Mouse (Mus musculus) T-helper 17 cell (primary cell): ENCODE results near the gene Cd3g.
"Not testable (repeated sequence)": the region's sequence is repeated elsewhere in the genome, so short reads cannot be mapped to it uniquely, and the experiment has no call there.

Source experiments
- in situ Hi-C, 2 experiments: fragments of 300-600 bp; cut with MboI, MseI; formaldehyde crosslinking; loops; 1 replicate in 1 of 2; 2 replicates in 1 of 2; pipeline ENCODE4 v1.15.1; 2025; ENCODE audit warnings: high pct_unique_total_duplicates in 2 of 2

Gene Cd3g

DNA sequence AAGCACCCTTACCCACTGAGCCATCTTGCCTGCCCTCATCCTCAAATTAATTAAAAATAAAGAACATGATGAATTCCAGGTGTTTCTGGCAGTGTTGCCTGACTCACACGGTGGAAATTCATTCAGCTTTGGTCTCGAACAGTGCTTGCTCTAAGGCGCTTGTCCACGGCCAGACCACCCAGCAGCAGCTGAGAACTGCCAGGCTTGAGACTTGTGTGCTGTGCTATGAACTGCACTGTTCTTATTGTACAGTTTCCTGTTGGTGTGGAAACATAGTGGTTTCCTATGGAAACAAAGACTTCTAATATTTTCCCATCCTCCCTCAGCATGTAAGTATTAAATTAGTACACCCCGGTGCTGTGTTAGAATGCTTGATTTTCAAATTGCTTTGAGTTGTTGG lies 6.7 kb upstream of the Cd3g start:
- in situ Hi-C loops, result no loop called here

DNA sequence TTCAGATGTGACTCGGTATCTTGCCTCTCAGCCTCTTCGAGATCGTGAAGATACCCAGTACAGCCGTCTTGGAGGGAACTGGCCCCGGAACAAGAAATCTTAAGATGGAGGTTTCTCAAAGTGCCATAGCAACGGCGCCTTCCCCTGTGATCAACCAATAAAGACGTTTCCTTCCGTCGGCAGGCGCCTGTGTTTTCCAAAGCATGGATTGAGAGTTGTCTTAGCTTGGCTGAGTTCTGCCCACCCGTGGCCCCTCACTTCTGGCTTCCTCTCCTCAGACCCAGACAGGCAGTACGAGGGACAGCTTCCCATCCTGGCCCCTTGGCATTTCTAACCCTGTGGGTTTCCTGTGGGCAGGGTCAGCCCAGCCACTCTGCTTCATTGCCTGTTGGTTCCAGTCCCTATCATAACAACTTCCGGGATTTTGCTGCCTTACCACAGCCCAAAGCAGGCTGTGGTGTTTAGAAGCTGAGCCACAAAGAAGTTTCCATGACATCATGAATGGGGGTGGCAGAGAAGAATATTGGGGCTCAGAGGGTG lies 6.1 kb upstream of the Cd3g start:
- in situ Hi-C loops, result no loop called here

DNA sequence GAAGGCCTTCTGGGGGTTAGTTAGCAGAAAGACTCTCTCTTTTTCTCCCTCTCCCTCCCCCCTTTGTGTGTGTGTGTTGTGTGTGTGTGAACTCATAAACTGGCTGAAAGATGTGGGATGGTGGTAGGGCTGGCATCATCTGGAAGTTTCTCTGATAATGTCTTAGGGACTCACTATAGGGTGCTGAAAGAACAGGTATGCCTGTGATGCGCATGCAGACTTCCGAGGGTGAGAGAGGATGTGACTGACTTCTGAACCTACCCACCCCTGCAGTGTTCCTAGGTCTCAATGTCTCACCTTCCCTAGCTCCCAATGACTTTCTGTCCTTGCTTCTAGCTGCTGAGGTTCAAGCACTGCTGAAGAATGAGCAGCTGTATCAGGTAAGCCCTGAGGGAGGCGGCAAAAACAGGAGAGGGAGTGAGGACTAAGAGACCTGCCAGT lies 5.5 kb upstream of the Cd3g start:
- in situ Hi-C loops, result no loop called here

DNA sequence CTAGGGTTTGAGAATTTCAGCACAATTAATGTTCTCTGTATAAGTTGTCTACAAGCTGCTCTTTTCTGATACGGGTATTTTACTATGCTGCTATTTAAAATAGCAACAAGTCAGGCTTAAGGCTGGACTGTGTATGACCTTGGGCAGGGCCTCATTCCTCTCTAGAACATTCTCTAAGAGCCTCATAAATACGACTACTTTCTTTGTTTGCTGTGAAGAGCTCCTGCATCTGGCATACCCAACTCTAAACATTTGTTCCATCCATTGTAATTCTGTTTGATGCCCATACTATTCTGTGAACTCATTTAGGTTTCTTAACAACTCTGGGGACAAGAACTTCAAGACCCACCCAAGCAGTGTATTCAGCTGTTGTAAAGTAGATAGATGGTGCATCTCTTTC lies 2.8 kb upstream of the Cd3g start:
- in situ Hi-C loops, result loop anchor here in 1 of 2 experiments (5.0 kb wide), 1 partner anchor 964 kb away; no protein-coding TSS in a partner anchor

DNA sequence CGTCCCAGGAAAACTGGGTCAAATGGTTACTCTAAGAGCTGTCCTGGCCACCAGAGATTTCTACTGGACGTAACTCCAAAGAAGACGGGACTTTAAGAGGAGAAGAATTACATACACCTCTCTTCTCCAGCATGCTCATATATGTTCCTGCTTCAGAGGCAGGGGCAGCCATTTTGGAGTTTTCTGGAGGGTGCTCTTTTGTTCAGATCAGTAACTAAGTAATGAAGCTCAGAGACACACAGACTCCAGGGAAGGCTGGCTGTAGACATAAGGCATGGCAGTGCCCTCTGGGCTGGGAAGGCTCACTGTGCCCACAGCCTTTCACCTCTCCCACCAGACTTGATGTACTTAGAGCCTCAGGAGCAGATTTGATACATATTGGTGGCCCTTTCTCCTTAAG lies 2.3 kb upstream of the Cd3g start:
- in situ Hi-C loops, result loop anchor here in 1 of 2 experiments (5.0 kb wide), 1 partner anchor 965 kb away; no protein-coding TSS in a partner anchor

DNA sequence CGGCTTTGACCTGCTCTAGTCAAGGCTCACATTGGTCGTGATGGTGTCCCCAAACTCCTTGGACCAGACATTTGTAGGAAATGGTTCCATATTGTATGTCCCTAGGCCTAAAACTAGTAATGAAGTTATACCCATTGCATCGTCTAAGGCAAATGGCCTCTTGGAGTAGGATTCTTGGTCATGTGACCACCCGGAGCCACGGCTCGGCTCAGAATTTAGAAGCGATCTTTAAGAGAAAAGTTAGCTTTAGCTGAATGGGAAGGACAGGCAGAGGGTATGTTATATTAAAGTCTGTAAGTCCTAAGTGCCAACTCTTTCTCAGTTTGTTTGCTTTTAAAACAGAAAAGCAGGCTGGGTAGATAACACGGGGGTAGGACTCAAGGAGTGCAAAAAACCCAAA lies 1.9 kb upstream of the Cd3g start:
- in situ Hi-C loops, result loop anchor here in 1 of 2 experiments (5.0 kb wide), 1 partner anchor 965 kb away; no protein-coding TSS in a partner anchor

DNA sequence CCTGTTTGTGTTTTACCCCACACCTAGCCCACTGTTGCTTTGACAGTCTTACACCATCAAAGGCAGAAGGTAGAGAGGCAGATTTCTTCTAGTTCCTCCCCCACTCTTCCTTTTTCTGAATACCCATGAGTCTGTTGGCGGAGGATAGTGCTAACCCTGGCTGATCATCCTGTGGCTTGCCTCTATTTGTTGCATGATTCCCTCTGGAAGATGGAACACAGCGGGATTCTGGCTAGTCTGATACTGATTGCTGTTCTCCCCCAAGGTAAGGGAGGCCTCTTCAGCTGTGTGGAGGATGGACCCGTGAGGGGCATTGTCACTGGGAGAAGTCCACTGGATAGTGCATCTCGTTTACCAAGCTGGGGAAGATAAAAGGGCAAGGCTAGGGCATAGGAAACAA lies 1.4 kb upstream of the Cd3g start, which contains the start of gene Cd3d:
Gene Cd3d, plus strand, starts transcription at position 111 of the 400 bp plus-strand sequence.
- in situ Hi-C loops, result loop anchor here in 1 of 2 experiments (5.0 kb wide), 1 partner anchor 966 kb away; no protein-coding TSS in a partner anchor

DNA sequence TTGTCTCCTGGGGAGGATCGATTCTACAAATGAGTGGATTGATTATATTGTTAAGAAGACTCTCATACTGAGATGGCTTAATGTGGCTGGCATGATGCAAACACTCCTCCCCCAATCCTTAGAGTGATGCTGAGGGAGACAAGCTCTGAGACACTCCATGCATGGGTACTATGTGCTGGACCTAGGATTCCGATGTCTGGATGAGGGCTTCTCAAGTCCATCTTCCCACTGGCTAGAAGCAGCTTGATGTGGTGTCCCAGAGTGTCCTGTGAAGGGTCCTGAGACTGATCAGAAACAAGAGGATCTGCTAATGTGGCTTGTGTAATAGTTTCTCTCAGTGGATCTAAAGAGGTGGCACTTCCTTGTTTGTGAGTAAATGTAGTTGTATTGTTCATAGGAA lies 873 bp upstream of the Cd3g start:
- in situ Hi-C loops, result loop anchor here in 1 of 2 experiments (5.0 kb wide), 1 partner anchor 966 kb away; no protein-coding TSS in a partner anchor

DNA sequence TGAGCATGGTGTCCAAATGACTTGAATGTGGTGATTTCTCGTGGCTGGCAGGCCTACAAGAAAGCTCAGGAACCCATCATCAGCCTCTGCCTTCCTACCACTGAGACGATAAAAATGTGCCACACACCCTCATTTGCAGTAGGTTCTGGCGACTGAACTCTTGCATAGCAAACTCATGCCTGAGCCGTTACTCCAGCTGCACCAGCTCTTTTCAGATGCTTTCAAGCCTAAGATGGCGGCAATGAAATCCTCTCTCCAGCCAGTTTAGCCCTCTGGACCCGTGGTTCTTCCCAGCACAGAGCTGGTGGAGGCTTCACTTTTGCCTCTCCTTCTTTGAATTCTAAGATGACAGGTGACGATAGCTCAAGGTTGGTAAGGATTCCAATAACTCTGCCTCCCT lies 425 bp downstream of the Cd3g start:
- in situ Hi-C loops, result loop anchor here in 1 of 2 experiments (5.0 kb wide), 2 partner anchors 77 to 967 kb away; partner anchors contain the start of gene Mpzl3

DNA sequence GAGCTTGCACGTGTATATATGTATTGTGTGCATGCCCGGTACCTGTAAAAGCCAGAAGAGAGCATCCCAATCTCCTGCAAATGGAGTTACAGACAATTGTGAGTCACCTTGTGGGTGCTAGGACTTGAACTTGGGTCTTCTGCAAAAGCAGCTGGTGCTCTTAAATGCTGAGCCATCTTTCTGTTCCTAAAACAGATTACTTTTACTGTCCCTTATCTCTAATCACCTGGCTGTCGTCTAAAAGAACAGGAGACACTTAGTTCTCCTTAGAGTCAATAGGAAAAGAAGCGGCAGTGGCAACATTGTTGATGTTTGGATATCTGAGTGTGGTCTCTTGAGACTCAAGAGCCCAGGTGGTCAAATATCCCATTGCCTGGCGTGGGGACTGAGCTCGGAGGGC lies 2.4 kb downstream of the Cd3g start:
- in situ Hi-C loops, result loop anchor here in 1 of 2 experiments (5.0 kb wide), 1 partner anchor 79 kb away; the partner anchor contains the start of gene Mpzl3

DNA sequence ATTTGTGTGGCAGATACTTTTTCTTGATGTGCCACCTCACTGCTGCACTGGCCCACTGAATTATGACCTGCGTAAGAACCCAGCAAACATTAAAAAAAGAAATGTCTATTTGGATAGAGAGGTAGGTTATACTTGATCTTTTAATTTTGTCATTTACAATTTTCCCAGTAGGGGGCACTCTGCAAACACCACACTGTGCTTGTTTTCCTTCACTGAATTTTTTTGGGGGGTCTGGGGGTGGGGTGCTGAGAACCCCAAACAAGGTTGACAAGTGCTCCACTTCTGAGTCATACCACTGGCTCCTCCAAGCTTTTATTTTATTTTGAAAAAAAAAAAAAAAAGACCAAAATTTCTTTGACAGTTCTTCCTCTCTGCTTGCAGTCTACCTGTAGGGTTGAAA lies 10.8 kb downstream of the Cd3g start:
- in situ Hi-C loops, result no loop called here

DNA sequence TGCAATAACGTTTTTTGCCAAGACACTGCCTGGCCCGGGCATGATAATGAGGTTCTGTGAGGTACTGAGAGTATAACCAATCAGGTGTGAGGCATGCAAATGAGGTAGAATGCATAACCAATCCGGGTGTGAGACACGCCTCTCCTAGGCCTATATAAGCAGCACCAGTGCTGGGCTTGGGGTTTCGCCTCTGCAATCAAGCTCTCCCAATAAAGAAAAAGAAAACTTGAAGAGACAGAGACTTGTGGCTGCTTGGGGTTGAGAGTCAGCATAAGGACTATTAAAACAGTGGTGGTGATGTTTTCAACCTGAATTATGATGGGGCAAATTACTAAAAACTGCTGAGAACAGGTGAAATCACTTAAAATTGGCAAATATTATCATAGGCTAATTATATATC lies 12.5 kb downstream of the Cd3g start:
- in situ Hi-C loops, result not testable (repeated sequence)

DNA sequence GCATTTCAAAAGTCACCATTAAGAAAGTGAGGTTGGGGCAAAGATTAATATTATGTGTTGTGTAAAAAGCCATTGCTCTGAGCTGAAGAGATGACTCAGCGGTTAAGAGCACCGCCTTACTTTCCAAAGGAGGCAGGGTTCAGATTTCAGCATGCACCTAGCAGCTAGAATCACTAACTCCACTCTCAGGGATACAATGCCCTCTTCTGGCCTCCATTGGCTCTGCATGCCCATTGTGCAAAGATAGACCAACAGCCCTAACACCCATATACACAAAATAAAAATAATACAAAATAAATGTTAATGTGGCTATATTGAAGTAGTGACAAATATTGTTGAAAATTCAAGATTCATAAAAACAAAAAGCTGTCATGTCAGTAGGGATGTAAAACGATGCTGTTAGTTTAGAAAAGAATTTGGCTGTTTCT lies 13.4 kb downstream of the Cd3g start:
- in situ Hi-C loops, result no loop called here

DNA sequence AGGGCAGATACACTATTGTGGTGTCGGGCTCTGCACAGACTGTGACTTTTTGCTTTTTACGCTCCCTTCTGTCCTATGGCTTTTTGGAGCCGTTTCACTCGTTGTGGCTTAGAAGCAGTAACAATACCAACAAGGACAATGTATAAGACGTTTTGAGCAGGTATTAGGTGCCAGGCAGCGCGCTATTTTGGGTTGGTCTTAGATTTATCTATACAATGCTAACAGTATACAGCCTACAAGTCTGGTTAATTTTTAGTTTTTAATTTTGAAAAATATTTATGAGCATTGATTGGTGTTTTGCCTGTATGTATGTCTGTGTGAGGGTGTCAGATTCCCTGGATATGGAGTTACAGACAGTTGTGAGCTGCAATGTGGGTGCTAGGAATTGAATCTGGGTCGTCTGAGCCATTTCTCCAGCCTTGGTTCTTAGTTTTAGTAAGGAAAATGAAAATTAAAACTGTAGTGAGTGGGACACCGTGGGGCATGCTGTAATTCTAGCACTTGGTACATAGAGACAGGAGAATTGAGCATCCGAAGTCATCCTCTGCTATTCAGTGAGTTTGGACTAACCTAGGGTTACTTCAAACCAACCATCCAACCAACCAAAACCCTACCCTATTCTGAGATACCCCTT lies 14.3 kb downstream of the Cd3g start:
- in situ Hi-C loops, result no loop called here

DNA sequence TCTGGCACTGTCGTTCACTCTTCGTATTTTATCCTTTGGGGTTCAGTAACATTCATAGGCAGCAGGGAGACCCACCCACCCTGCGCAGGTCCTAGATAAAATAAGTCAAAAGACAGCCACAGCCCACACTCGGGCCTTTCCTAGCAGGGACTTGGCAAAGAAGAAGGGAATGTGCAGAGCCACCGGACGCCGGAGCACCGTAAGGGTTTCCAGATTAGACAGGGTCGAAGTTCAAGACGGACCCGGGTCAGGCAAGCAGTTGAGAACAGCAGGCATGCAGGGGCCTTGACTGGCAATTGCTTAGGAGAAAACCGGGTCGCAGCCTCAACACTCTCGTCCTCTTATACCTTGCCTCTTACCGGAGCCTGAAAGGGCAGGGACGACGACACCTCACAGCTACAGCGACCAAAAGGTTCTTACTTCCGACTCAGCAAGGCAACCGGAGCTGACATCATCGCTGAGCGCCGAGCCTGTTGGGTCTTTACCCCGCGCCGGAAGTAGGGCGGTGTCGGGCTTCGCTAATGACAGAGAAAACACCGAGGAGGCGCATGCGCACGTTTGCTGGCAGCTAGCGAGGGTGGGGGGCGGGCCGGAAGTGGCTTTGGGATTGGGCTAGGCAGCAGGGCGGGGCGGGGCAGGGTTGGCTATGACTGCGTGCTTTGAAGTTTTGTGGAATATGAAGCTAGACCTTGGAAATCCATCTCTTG lies 15.0 kb downstream of the Cd3g start, which contains the start of gene Ube4a:
Gene Ube4a, minus strand, starts transcription at position 475 of the 707 bp plus-strand sequence.
- in situ Hi-C loops, result no loop called here

DNA sequence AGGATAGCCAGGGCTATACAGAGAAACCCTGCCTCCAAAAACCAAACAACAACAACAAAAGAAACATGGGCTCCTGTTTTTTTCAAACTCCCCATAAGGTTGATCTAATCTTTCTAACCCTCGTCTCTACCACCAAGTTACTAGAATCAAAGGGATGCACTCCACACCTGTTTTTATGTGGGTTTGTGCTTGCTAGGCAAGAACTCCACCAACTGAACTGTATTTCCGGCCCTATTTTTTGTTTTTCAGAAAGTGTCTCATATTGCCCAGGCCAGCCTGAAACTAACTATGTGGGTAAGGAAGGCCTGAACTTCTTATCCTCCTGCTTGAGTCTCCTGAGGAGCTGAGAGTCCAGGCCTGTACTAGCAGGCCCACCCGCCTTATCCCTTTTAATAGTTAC lies 25.8 kb downstream of the Cd3g start:
- in situ Hi-C loops, result no loop called here

DNA sequence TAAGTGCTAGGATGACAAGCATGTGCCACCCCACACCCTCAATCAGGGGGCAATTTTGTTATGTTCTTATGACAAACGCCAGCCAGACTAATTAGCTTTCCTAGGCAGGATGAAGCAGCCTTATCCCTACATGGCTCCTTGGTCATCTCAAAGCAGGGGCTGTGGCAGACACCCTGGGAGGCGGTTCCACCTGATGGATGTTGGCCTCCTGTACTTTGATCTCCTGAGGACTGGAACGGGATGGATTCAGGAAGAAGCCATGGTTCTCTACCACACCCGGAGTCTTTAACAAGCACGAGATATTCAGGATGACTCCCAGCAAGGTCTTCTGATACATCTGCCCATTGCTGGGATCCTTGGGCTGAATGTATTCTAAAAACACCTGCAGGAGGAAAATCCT lies 32.4 kb downstream of the Cd3g start:
- in situ Hi-C loops, result loop anchor here in 1 of 2 experiments (25.0 kb wide), 1 partner anchor 1714 kb away; no protein-coding TSS in a partner anchor

DNA sequence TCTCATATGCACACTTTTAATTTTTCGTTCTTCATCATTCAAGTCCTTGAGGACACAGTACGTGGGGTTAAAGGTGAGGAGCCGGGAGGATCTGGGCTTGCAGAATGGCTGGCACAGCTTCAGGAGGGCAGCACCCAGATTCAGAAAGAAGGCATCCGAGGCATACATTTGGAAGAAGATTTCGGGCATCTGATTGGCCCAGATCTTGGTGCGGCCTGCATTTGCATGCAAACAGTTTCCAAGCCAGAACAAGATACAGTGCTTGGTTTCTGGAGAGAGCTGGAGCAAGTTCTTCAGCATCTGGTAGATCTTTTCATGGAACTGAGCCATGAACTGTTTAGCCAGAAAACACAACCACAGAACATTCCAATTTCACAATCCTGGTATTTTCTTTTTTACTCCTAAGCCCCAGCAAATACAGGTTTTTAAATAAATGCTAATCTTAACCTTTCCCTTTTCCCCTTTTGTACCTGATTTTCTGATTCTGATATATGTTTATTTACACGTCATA lies 34.0 kb downstream of the Cd3g start:
- in situ Hi-C loops, result loop anchor here in 1 of 2 experiments (25.0 kb wide), 1 partner anchor 1716 kb away; no protein-coding TSS in a partner anchor

DNA sequence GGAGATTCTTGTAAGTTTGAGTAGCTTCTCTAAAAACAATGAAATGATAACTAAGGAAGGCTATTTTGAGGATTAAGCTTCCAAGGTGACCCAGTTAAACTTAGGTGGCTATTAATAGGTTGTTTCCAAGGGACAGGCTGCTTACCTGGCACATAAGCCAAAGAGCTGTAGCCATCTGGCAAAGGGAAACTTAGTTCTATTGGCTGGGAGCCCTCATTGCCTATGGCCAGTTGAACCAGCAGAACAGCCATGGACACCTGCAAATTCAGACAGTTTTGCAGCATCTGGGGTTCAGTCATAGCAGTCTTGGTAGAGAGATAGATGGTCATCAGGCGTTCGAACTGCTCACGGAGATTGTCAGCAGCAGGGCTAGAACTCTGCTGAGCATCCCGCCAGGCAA lies 37.8 kb downstream of the Cd3g start:
- in situ Hi-C loops, result loop anchor here in 1 of 2 experiments (25.0 kb wide), 1 partner anchor 1720 kb away; no protein-coding TSS in a partner anchor

DNA sequence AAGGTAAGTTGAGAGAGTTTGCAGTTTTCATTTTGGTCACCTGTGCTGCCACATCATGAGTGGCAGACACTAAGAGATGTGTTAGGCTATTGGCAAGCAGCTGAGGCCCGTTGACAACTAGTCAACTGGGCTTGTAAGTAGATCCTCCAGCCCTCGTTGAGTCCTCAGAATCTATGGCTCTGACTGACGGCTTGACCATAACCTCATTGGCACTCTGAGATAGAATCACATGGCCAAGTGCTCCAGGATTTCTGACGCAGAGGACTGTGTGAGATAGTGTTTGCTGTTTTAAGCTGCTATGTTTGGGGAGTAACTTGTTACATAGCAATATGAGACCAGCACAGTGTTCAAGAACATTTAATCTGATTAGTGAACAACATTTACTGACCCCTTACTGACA lies 38.5 kb downstream of the Cd3g start:
- in situ Hi-C loops, result loop anchor here in 1 of 2 experiments (25.0 kb wide), 1 partner anchor 1721 kb away; no protein-coding TSS in a partner anchor

DNA sequence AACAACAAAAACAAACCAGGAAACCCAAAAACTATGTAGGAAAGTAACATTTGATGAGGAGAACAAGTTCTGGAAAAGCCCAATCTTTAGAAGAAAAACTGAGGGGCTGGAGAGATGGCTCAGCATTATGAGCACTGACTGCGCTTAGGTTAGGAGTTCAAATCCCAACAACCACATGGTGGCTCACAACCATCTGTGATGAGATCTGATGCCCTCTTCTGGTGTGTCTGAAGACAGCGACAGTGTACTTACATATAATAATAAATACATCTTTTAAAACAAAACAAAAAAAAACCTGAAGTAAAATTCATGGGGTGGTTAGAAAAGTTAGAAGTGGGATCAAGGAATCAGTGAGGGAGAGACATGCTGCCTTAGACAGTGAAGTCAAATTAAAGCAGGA lies 58.7 kb downstream of the Cd3g start:
- in situ Hi-C loops, result loop anchor here in 1 of 2 experiments (5.0 kb wide), 1 partner anchor 49 kb away; no protein-coding TSS in a partner anchor

DNA sequence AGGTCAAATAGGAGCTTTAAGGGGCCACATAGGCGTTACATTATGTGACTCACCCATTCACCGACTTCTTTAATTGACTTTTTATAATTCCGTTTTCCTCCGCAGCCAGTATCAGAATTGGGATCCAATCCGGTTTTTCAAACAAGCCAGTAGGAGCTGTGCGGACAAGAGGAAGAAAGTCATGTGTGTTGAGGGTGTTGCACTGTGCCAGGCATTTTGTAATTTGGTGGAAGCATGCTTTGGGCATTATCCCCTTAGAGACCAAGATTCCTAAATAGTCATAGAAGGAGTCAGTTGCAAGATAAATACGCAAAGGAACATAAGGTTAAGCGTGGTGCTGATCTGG lies 59.1 kb downstream of the Cd3g start:
- in situ Hi-C loops, result loop anchor here in 1 of 2 experiments (5.0 kb wide), 1 partner anchor 49 kb away; no protein-coding TSS in a partner anchor
